Mouse (Mus musculus) hindbrain, embryonic 16.5 days (tissue): ENCODE measurements around the gene Zfp423. TPM values are rescaled to one million over a fixed set of nuclear protein-coding genes. Genes with fewer than 3 reads are reported as not detected.
A peak's percentile ranks its signal among the peaks of the same experiment; 100 is the strongest.

Experiments
- ATAC-seq: fragments of 200-750 bp; cut with Nextera tagmentation; 2 replicates; pipeline ENCODE4 v1.8.0; 2017; ENCODE audit warnings: moderate TSS enrichment, moderate library complexity
- H3K27ac ChIP-seq: fragments of 300-500 bp; sonication (generic); 2 replicates; pipeline ENCODE4 v1.5.1; 2014; ENCODE audit warnings: low read depth, mild to moderate bottlenecking, control low read depth, low read length, moderate library complexity
- H3K27me3 ChIP-seq: fragments of 300-500 bp; sonication (generic); replicated peaks from 2 replicates; pipeline ENCODE4 v1.6.1; 2014; ENCODE audit warnings: low read length; ENCODE audit not compliant: control insufficient read depth, insufficient read depth
- H3K36me3 ChIP-seq: fragments of 300-500 bp; sonication (generic); 2 replicates; pipeline ENCODE4 v1.6.1; 2014; ENCODE audit warnings: mild to moderate bottlenecking, low read length, moderate library complexity, mixed read lengths; ENCODE audit not compliant: control insufficient read depth, insufficient read depth
- H3K4me1 ChIP-seq: fragments of 300-500 bp; sonication (generic); 2 replicates; pipeline ENCODE4 v1.6.1; 2014; ENCODE audit warnings: low read depth, low read length; ENCODE audit not compliant: control insufficient read depth, insufficient read depth
- H3K4me2 ChIP-seq: fragments of 300-500 bp; sonication (generic); 2 replicates; pipeline ENCODE4 v1.6.1; 2014; ENCODE audit warnings: mild to moderate bottlenecking, low read length, control low read depth, moderate library complexity
- H3K4me3 ChIP-seq: fragments of 300-500 bp; sonication (generic); 2 replicates; pipeline ENCODE4 v1.5.1; 2014; ENCODE audit warnings: mild to moderate bottlenecking, low read length, control low read depth, moderate library complexity
- H3K9ac ChIP-seq: fragments of 300-500 bp; sonication (generic); 2 replicates; pipeline ENCODE4 v1.6.1; 2014; ENCODE audit warnings: low read depth, mild to moderate bottlenecking, control low read depth, low read length, moderate library complexity
- H3K9me3 ChIP-seq: fragments of 300-500 bp; sonication (generic); 2 replicates; pipeline ENCODE4 v1.6.1; 2014; ENCODE audit warnings: mild to moderate bottlenecking, low read length, moderate library complexity; ENCODE audit not compliant: control insufficient read depth
- WGBS: fragments of 180-500 bp; shearing (Covaris S2); extraction: QIAGEN DNeasy Blood & Tissue Kit; methylation state at CpG from one replicate; pipeline ENCODE4 v1.1.7; 2014; 5-methylcytosine and 5-hydroxymethylcytosine counted together
- polyA plus RNA-seq: library from polyadenylated mRNA; unstranded; fragments of >200 nt; fragmentation: Nextera tagmentation; extraction: Ambion mirVana; gene quantifications from 2 replicates; pipeline ENCODE4 v1.2.1, GENCODE M21; 2015

Gene Zfp423
- polyA plus RNA-seq, 1 experiment from 2014 or later: 21.6 TPM

- peaks cover 14% of the 10 kb centered on the region for H3K4me1 ChIP-seq
Observed at GRCm38 (mm10) chr8:87679431-87680003, 279.9 kb downstream of the Zfp423 start.

GRCm38 (mm10) chr8:87675411-87675810, 284.0 kb downstream of the Zfp423 start:
- ATAC-seq: peak; percentile 85
- H3K4me2 ChIP-seq: no peak overlapping the region
- WGBS: 25% methylated on average over 9 of the region's 9 CpGs
- H3K4me3 ChIP-seq: no peak overlapping the region
- H3K4me1 ChIP-seq: peaks cover 27% of the 10 kb centered on the region
- no peaks in the 10 kb centered on the region for H3K27me3 ChIP-seq
- peak overlapping the region; percentile 76 for H3K27ac ChIP-seq
- H3K9ac ChIP-seq: no peak overlapping the region
- no peaks in the 10 kb centered on the region for H3K36me3 ChIP-seq
- no peaks in the 10 kb centered on the region for H3K9me3 ChIP-seq

More at GRCm38 (mm10) chr8:87679431-87680003, 279.9 kb downstream of the Zfp423 start:
- no peak overlapping the region for H3K4me3 ChIP-seq
- 0 out of 2 replicates have a peak, but pooled peaks have one; percentile 16 for ATAC-seq
- H3K27ac ChIP-seq: peak overlapping the region; percentile 7; the same call in 1 of the 2 replicates
- no peaks in the 10 kb centered on the region for H3K27me3 ChIP-seq
- H3K9me3 ChIP-seq: no peaks in the 10 kb centered on the region
- 69% methylated on average over 11 of the region's 11 CpGs for WGBS
- H3K4me2 ChIP-seq: no peak overlapping the region
- no peaks in the 10 kb centered on the region for H3K36me3 ChIP-seq
- H3K9ac ChIP-seq: no peak overlapping the region

- no peaks in the 10 kb centered on the region for H3K9me3 ChIP-seq
- no peak overlapping the region for H3K4me2 ChIP-seq
- no peaks in the 10 kb centered on the region for H3K27me3 ChIP-seq
- ATAC-seq: 0 out of 2 replicates have a peak, but pooled peaks have one; percentile 18
- peak overlapping the region; percentile 68 for H3K27ac ChIP-seq
- H3K4me1 ChIP-seq: peaks cover 22% of the 10 kb centered on the region
- 51% methylated on average over 7 of the region's 7 CpGs for WGBS
- H3K36me3 ChIP-seq: no peaks in the 10 kb centered on the region
- no peak overlapping the region for H3K9ac ChIP-seq
- no peak overlapping the region for H3K4me3 ChIP-seq
Observed at GRCm38 (mm10) chr8:87674157-87674556, 285.2 kb downstream of the Zfp423 start.

- Histone ChIP-seq H3K4me3 (no peak overlapping the region), H3K27ac (peak overlapping the region; percentile 37), H3K9ac (no peak overlapping the region), H3K4me1 (peaks cover 39% of the 10 kb centered on the region), H3K4me2 (no peak overlapping the region), H3K36me3 (no peaks in the 10 kb centered on the region), H3K27me3 (no peaks in the 10 kb centered on the region), H3K9me3 (no peaks in the 10 kb centered on the region)
- 55% methylated on average over 2 of the region's 2 CpGs for WGBS
- ATAC-seq: no peak
Observed at GRCm38 (mm10) chr8:87672214-87672613, 287.2 kb downstream of the Zfp423 start.

GRCm38 (mm10) chr8:87671209-87671970, 288.0 kb downstream of the Zfp423 start:
- H3K4me1 ChIP-seq: peaks cover 42% of the 10 kb centered on the region

GRCm38 (mm10) chr8:87670232-87670631, 289.2 kb downstream of the Zfp423 start:
- no peaks in the 10 kb centered on the region for H3K9me3 ChIP-seq
- H3K27me3 ChIP-seq: no peaks in the 10 kb centered on the region
- WGBS: 93% methylated on average over 3 of the region's 3 CpGs
- peaks cover 38% of the 10 kb centered on the region for H3K4me1 ChIP-seq
- no peaks in the 10 kb centered on the region for H3K36me3 ChIP-seq
- H3K27ac ChIP-seq: no peak overlapping the region
- no peak for ATAC-seq
- H3K4me3 ChIP-seq: no peak overlapping the region
- no peak overlapping the region for H3K9ac ChIP-seq
- H3K4me2 ChIP-seq: no peak overlapping the region

More at GRCm38 (mm10) chr8:87671209-87671970, 288.0 kb downstream of the Zfp423 start:
- H3K4me2 ChIP-seq: no peak overlapping the region
- 69% methylated on average over 13 of the region's 13 CpGs for WGBS
- no peak overlapping the region for H3K4me3 ChIP-seq
- H3K27ac ChIP-seq: peak overlapping the region; percentile 60; the same call in 1 of the 2 replicates
- H3K36me3 ChIP-seq: no peaks in the 10 kb centered on the region
- H3K9me3 ChIP-seq: no peaks in the 10 kb centered on the region
- no peak overlapping the region for H3K9ac ChIP-seq
- H3K27me3 ChIP-seq: no peaks in the 10 kb centered on the region
- ATAC-seq: no peak

GRCm38 (mm10) chr8:87668736-87669135, 290.7 kb downstream of the Zfp423 start:
- no peak overlapping the region for H3K9ac ChIP-seq
- H3K4me3 ChIP-seq: no peak overlapping the region
- no peak overlapping the region for H3K4me2 ChIP-seq
- peaks cover 34% of the 10 kb centered on the region for H3K4me1 ChIP-seq
- H3K36me3 ChIP-seq: no peaks in the 10 kb centered on the region
- no peaks in the 10 kb centered on the region for H3K9me3 ChIP-seq
- H3K27ac ChIP-seq: peak overlapping the region; percentile 21; the same call in 1 of the 2 replicates
- ATAC-seq: no peak
- WGBS: 89% methylated on average over 2 of the region's 2 CpGs
- no peaks in the 10 kb centered on the region for H3K27me3 ChIP-seq

GRCm38 (mm10) chr8:87667914-87668643, 291.3 kb downstream of the Zfp423 start:
- 41% methylated on average over 26 of the region's 26 CpGs for WGBS
- no peak overlapping the region for H3K4me3 ChIP-seq
- peaks cover 40% of the 10 kb centered on the region for H3K4me1 ChIP-seq
- H3K27me3 ChIP-seq: no peaks in the 10 kb centered on the region
- H3K27ac ChIP-seq: peak overlapping the region; percentile 80
- peak overlapping the region; percentile 23 for H3K9ac ChIP-seq
- H3K9me3 ChIP-seq: no peaks in the 10 kb centered on the region
- peak overlapping the region; percentile 21; the same call in 1 of the 2 replicates for H3K4me2 ChIP-seq
- peak; percentile 35 for ATAC-seq
- no peaks in the 10 kb centered on the region for H3K36me3 ChIP-seq

GRCm38 (mm10) chr8:87667297-87667696, 292.1 kb downstream of the Zfp423 start:
- no peaks in the 10 kb centered on the region for H3K27me3 ChIP-seq
- no peak overlapping the region for H3K4me2 ChIP-seq
- H3K9me3 ChIP-seq: no peaks in the 10 kb centered on the region
- 53% methylated on average over 6 of the region's 6 CpGs for WGBS
- no peak for ATAC-seq
- peaks cover 46% of the 10 kb centered on the region for H3K4me1 ChIP-seq
- H3K4me3 ChIP-seq: no peak overlapping the region
- H3K9ac ChIP-seq: no peak overlapping the region
- peak overlapping the region; percentile 80 for H3K27ac ChIP-seq
- H3K36me3 ChIP-seq: no peaks in the 10 kb centered on the region
